Comparison of ENCODE assay signal across 5 mouse cellular contexts in the genomic region with DNA sequence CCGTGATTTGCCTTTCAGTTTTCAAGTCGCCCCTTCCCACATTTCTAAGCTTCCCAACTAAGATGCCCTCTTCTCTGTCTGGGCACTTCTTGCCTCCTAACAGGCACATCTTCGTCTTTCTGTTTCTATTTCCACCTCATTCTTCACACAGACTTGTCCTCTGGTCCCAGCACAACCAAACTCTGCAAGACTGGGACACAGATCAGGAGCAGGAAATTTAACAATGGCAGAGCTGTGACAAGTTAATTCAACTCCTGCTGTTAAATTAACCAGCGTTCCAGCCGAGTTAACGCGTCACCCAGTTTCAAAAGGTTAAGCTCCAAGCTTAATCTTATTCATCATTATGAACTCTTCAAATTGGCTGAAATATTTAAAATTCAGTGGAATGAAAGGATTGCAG.
"Had no signal": no experiment of that assay in that cellular context is flagged by ENCODE, and none has a peak within 500 bp of the region (broad histone marks: within the 10 kb centered on the region; RNA-seq: fewer than 3 reads in every experiment).

No protein-coding gene starts in this region.

- DNase-seq: kidney, postnatal 14 days; lung, adult 2 months; spleen, adult 18-20 months; thymus, adult 2 months; thymus, postnatal 25 days had no signal
